Mouse (Mus musculus): ENCODE results near the gene Leng1.
"Not testable (repeated sequence)": the region's sequence is repeated elsewhere in the genome, so short reads cannot be mapped to it uniquely, and the experiment has no call there.

Gene Leng1

GRCm38 (mm10) chr7:3665215-3666114, at the start of gene Leng1:
Gene Leng1, minus strand, starts transcription at chr7:3665840.
- peak; percentile 99 for DNase-seq

- DNase-seq: no peak
These were observed 49.6 kb upstream of the Leng1 start for GRCm38 (mm10) chr7:3715249-3715648.

GRCm38 (mm10) chr7:3712264-3712942, 46.8 kb upstream of the Leng1 start:
- DNase-seq: no peak

- DNase-seq: no peak
These were observed 43.4 kb upstream of the Leng1 start for GRCm38 (mm10) chr7:3709000-3709399.

- not testable (repeated sequence) for DNase-seq
These were observed 42.9 kb upstream of the Leng1 start for GRCm38 (mm10) chr7:3708447-3708980.

GRCm38 (mm10) chr7:3707568-3708413, 42.2 kb upstream of the Leng1 start:
- DNase-seq: no peak

GRCm38 (mm10) chr7:3707027-3707426, 41.4 kb upstream of the Leng1 start:
- DNase-seq: no peak

- no peak for DNase-seq
These were observed 40.8 kb upstream of the Leng1 start for GRCm38 (mm10) chr7:3706343-3706934.

- DNase-seq: no peak
These were observed 40.3 kb upstream of the Leng1 start for GRCm38 (mm10) chr7:3705911-3706310.

- DNase-seq: not testable (repeated sequence)
These were observed 39.8 kb upstream of the Leng1 start for GRCm38 (mm10) chr7:3705461-3705860.

GRCm38 (mm10) chr7:3704475-3704874, 38.8 kb upstream of the Leng1 start:
- DNase-seq: no peak

- peak; percentile 99 for DNase-seq
These were observed 38.3 kb upstream of the Leng1 start, which contains the start of gene Rps9 for GRCm38 (mm10) chr7:3703879-3704441. Gene Rps9, plus strand, starts transcription at chr7:3703993.

- DNase-seq: no peak
These were observed 37.7 kb upstream of the Leng1 start for GRCm38 (mm10) chr7:3703148-3703878.

- no peak for DNase-seq
These were observed 32.8 kb upstream of the Leng1 start for GRCm38 (mm10) chr7:3698471-3698870.

- not testable (repeated sequence) for DNase-seq
These were observed 29.3 kb upstream of the Leng1 start for GRCm38 (mm10) chr7:3694949-3695305.

- peak; percentile 90 for DNase-seq
These were observed 28.7 kb upstream of the Leng1 start for GRCm38 (mm10) chr7:3694076-3694948.

GRCm38 (mm10) chr7:3693809-3694075, 28.1 kb upstream of the Leng1 start:
- DNase-seq: no peak

- DNase-seq: peak; percentile 98
These were observed 27.6 kb upstream of the Leng1 start, which contains the start of gene Mboat7 for GRCm38 (mm10) chr7:3692987-3693808. Gene Mboat7, minus strand, starts transcription at chr7:3693523.

GRCm38 (mm10) chr7:3692382-3692986, 26.8 kb upstream of the Leng1 start, which contains the start of gene Tsen34:
Gene Tsen34, plus strand, starts transcription at chr7:3692863.
- DNase-seq: no peak

All from retina, postnatal 1 day (tissue).